Mouse (Mus musculus) spleen, adult 2 months (tissue): ENCODE measurements around the gene Trim24.

ENCODE experiments used
- CTCF ChIP-seq: fragments of 200-500 bp; IDR thresholded peaks from 2 replicates; pipeline ENCODE4 v1.5.1; 2011; ENCODE audit warnings: mild to moderate bottlenecking, inconsistent platforms; ENCODE audit not compliant: insufficient read depth, insufficient read length, insufficient replicate concordance; ENCODE audit errors: extremely low read depth
- POLR2A ChIP-seq: fragments of 200-500 bp; IDR thresholded peaks from 2 replicates; pipeline ENCODE4 v1.6.1; 2011; ENCODE audit warnings: low read depth, low read length, inconsistent platforms

- no peak for TF ChIP-seq CTCF
- TF ChIP-seq POLR2A, result no peak
Observed at GRCm38 (mm10) chr6:37822390-37822789, 48.2 kb upstream of the Trim24 start.
